Mouse (Mus musculus) liver, adult 2 months (tissue): ENCODE measurements around the gene Dnajc3. TPM values are rescaled to one million over a fixed set of nuclear protein-coding genes. Genes with fewer than 3 reads are reported as not detected.
"Not testable (repeated sequence)": the region's sequence is repeated elsewhere in the genome, so short reads cannot be mapped to it uniquely, and the experiment has no call there.

ENCODE experiments used
- DNase-seq: peaks from one replicate; pipeline ENCODE4 v3.0.0-alpha.2; 2011; ENCODE audit warnings: low read depth, low spot score; ENCODE audit errors: extremely low read depth
- H3K27ac ChIP-seq: fragments of 200-500 bp; replicated peaks from 2 replicates; pipeline ENCODE4 v1.5.1; 2012; ENCODE audit warnings: low read depth, mild to moderate bottlenecking, control low read depth, inconsistent platforms, low read length; ENCODE audit not compliant: insufficient read depth
- H3K27me3 ChIP-seq: fragments of 200-500 bp; 2 replicates; pipeline ENCODE4 v1.6.1; 2012; ENCODE audit warnings: mild to moderate bottlenecking, moderate library complexity, low read length, inconsistent platforms; ENCODE audit not compliant: control insufficient read depth, insufficient read depth
- H3K36me3 ChIP-seq: fragments of 200-500 bp; 2 replicates; pipeline ENCODE4 v1.6.1; 2012; ENCODE audit warnings: low read length, inconsistent platforms; ENCODE audit not compliant: control insufficient read depth, insufficient read depth
- H3K4me1 ChIP-seq: fragments of 200-500 bp; 2 replicates; pipeline ENCODE4 v1.6.1; 2011; ENCODE audit warnings: low read length; ENCODE audit not compliant: control insufficient read depth, insufficient read depth
- H3K4me3 ChIP-seq: fragments of 200-500 bp; 2 replicates; pipeline ENCODE4 v1.5.1; 2011; ENCODE audit warnings: low read depth, mild to moderate bottlenecking, control low read depth, low read length, moderate library complexity; ENCODE audit not compliant: insufficient read depth
- H3K79me2 ChIP-seq: fragments of 200-500 bp; 2 replicates; pipeline ENCODE4 v1.6.1; 2012; ENCODE audit warnings: inconsistent platforms, mild to moderate bottlenecking, low read length, moderate library complexity; ENCODE audit not compliant: control insufficient read depth, insufficient read depth
- H3K9ac ChIP-seq: fragments of 200-500 bp; 2 replicates; pipeline ENCODE4 v1.6.1; 2012; ENCODE audit warnings: low read depth, mild to moderate bottlenecking, control low read depth, inconsistent platforms, low read length
- CTCF ChIP-seq: fragments of 200-500 bp; IDR thresholded peaks from 2 replicates; pipeline ENCODE4 v1.5.1; 2011; ENCODE audit warnings: low read depth, low read length, control low read depth
- POLR2A ChIP-seq: fragments of 200-500 bp; IDR thresholded peaks from 2 replicates; pipeline ENCODE4 v1.6.1; 2011; ENCODE audit warnings: low read length, control low read depth; ENCODE audit not compliant: insufficient read depth; ENCODE audit errors: extremely low read depth
- WGBS: fragments of 180-500 bp; shearing (Covaris S2); methylation state at CpG from one replicate; pipeline ENCODE4 v1.1.7; 2018; 5-methylcytosine and 5-hydroxymethylcytosine counted together
- polyA plus RNA-seq: library from polyadenylated mRNA; depleted of rRNA; stranded (reverse); fragments of >200 nt; gene quantifications from 2 replicates; pipeline ENCODE4 v1.2.3, GENCODE M21; 2012
- total RNA-seq: library from RNA; depleted of rRNA; stranded (reverse); fragments of >200 nt; gene quantifications from 2 replicates; pipeline ENCODE4 v1.2.3, GENCODE M21; 2014

Dnajc3 gene
- total and polyA plus RNA-seq, 2 experiments = 32.4 to 159 TPM

DNA sequence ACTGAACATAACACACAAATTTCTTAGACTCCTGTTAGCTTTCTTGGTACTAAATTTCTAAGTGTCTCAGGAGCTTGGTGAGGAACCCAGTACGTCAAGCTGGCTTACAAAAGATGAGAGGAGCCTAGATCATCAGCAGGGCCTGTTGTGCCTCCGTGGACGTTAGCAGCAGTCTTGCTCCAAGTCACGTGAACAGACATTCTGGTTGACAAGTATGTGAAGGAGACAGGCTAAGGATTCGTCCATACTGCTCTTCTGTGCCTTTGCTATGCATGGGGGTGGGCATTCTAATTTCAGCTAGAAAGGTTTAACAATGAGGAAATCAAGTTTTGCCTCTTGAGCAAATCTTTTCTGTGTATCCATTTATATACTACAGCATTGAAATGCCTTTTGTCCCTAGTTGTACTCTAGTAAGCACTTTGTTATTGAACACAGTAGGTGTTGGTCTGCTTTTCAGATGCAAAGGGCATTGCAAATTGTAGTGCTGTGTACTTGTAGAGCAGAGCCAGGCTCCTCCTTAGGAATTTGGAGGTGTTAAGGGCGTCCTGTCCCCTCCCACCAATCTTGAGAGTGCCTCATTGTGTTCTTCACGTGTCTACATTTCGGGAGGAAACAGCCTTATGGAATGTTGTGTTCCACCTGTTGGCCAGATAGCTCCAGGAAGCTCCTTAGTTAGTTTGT is 39.5 kb downstream of the Dnajc3 start:
- 86% methylated on average over 8 of the region's 8 CpGs for WGBS
- peaks cover 70% of the 10 kb centered on the region for H3K36me3 ChIP-seq
- H3K4me1 ChIP-seq = peaks cover 5% of the 10 kb centered on the region
- no peaks in the 10 kb centered on the region for H3K79me2 ChIP-seq
- H3K27ac ChIP-seq = no peak overlapping the region
- TF ChIP-seq POLR2A (no peak), CTCF (no peak)
- no peak overlapping the region for H3K4me3 ChIP-seq
- H3K27me3 ChIP-seq = no peaks in the 10 kb centered on the region
- no peak for DNase-seq
- no peak overlapping the region for H3K9ac ChIP-seq

DNA sequence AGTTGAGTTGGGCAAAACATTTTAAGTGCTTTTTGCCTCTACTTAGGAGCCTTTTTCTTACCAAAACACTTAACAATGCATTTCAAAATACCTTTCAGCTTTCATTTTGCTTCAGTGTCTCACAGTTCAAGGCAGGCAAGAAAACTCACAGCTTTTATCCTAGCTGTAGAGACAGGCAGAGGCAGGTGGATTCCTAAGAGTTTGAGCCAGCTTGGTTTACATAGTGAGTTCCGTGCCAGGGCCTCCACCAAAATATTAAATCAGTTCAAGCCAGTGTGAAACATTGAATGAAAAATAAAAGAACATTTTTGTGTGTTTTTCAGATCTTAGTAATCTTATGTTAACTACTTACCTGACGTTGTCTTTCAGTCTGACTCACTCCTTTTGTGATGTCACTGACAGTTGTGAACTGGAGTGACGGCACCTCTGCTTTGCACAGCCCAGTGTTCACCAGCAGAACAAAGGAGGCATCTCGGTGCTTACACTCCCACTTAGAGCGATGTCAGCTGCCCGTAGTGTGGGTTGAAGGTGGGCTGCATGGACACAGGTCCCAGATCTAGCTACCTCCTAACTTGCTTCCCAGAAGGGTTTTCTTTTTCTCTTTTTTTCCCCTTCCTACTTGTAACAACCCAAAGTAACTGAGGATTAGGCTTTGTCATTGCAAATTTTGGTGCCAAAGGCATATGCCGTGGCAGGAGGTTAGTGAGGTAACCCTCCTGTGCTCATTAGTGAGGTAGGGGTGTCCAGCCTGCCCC is 42.0 kb downstream of the Dnajc3 start:
- WGBS = 74% methylated on average over 7 of the region's 7 CpGs
- Histone ChIP-seq H3K79me2 (no peaks in the 10 kb centered on the region), H3K36me3 (peaks cover 57% of the 10 kb centered on the region), H3K4me1 (peaks cover 5% of the 10 kb centered on the region), H3K27ac (0 out of 2 replicates have a peak overlapping the region, but pooled peaks have one; percentile 16), H3K4me3 (no peak overlapping the region), H3K27me3 (no peaks in the 10 kb centered on the region), H3K9ac (no peak overlapping the region)
- TF ChIP-seq POLR2A (no peak), CTCF (no peak)
- DNase-seq = no peak

DNA sequence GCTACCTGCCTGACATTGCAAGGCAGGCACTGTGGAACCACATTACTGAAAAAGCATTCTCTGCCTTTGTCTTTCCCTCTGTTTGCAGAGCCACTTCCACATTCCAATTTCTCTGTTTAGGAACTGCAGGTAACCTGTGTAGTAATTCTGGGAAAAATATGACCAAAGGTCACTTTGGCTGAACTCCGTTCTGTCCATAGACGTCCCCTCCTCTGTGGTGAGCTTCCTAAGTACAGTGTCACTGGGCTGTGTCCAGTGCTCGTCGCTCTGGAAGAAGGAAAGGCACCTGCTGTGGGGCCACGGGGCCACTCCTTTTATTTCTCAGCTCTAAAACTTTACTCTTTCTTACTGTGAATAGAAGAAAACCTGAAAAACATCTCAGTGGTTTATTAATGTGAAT is 42.6 kb downstream of the Dnajc3 start:
- peak; percentile 87 for DNase-seq
- 27% methylated on average over 5 of the region's 5 CpGs for WGBS
- TF ChIP-seq CTCF (no peak), POLR2A (no peak)
- Histone ChIP-seq H3K27ac (0 out of 2 replicates have a peak overlapping the region, but pooled peaks have one; percentile 16), H3K79me2 (no peaks in the 10 kb centered on the region), H3K9ac (no peak overlapping the region), H3K27me3 (no peaks in the 10 kb centered on the region), H3K36me3 (peaks cover 53% of the 10 kb centered on the region), H3K4me1 (peaks cover 5% of the 10 kb centered on the region), H3K4me3 (no peak overlapping the region)

DNA sequence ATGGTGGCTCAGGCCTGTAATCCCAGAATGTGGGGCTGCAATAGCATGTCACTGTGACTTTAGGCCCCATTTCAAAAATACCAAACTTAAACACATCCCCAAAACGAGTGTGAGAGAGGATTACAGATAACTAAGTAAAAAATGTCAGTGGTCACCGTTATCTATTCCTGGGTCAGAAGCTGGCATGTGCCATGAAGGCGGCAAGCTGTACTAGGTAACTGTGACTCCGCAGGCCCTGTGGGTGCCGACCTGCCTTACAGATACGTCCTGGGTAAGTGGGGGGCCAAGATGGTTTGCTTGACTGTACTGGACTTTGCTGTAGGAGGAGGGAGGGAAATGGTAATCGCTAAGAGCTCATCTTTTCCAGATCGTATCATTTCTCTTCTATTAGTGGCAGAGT is 43.1 kb downstream of the Dnajc3 start:
- Histone ChIP-seq H3K36me3 (peaks cover 48% of the 10 kb centered on the region), H3K79me2 (no peaks in the 10 kb centered on the region), H3K27ac (no peak overlapping the region), H3K9ac (no peak overlapping the region), H3K4me1 (peaks cover 5% of the 10 kb centered on the region), H3K4me3 (no peak overlapping the region), H3K27me3 (no peaks in the 10 kb centered on the region)
- DNase-seq = no peak
- WGBS = 84% methylated on average over 8 of the region's 8 CpGs
- TF ChIP-seq POLR2A = no peak
- no peak for TF ChIP-seq CTCF

DNA sequence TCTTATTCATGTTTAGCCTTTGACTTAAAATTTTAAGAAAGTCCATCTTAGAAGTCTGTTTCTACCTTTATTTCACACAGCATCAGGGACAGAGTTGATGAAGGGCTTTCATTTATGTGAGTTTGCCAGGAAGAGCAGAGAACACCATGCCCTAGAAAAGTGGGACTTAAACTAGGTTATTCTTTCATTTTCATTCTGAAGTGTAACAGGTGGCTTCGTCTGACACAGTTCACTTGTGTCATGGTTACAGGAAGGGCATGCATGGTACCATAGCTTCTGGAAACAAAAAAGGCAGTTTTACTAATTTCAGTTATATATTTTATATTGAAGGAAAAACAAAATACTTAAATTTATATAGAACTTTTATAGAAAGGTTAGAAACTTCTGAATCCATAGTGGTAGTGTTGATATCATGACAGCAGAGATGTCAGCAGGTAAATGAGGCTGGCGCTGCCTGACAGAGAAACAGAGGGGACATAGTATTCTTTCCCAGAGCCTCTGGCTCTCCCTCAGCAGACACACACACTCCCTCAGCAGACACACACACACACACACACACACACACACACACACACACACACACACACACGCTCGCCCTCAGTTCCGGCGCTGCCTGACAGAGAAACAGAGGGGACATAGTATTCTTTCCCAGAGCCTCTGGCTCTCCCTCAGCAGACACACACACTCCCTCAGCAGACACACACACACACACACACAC is 44.1 kb downstream of the Dnajc3 start:
- not testable (repeated sequence) for H3K27ac ChIP-seq, H3K79me2 ChIP-seq, DNase-seq, H3K27me3 ChIP-seq, H3K9ac ChIP-seq, H3K4me1 ChIP-seq, H3K4me3 ChIP-seq
- peaks cover 42% of the 10 kb centered on the region for H3K36me3 ChIP-seq
- WGBS = 68% methylated on average over 6 of the region's 6 CpGs

DNA sequence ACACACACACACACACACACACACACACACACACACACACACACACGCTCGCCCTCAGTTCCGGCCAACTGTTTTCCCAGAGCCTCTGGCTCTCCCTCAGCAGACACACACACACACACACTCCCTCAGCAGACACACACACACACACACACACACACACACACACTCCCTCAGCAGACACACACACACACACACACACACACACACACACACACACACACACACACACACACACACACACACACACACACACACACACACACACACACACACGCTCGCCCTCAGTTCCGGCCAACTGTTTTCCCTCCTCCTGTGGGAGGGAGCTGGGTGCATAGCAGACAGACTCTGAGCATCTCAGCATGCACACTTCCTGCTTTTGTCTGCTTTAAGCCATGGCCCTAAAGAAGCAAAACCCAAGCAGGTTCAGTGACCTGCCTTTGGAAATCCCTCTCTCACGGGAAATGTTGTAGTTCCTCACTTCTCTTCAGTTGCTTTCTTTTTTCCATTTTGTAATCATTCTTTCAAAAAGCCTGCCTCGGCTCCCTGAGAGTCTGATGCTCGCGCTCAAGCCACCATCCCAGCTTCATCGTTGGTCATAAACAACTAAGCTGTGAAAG is 44.8 kb downstream of the Dnajc3 start:
- H3K4me3 ChIP-seq, H3K27me3 ChIP-seq, H3K9ac ChIP-seq, H3K4me1 ChIP-seq, H3K79me2 ChIP-seq, DNase-seq, H3K27ac ChIP-seq: not testable (repeated sequence)
- 69% methylated on average over 11 of the region's 11 CpGs for WGBS
- H3K36me3 ChIP-seq = peaks cover 37% of the 10 kb centered on the region
